Mouse (Mus musculus) spleen, adult 2 months (tissue): Measurements from ENCODE around the gene Rtl10. TPM values are rescaled to one million over a fixed set of nuclear protein-coding genes. Genes with fewer than 3 reads are reported as not detected.

Experiments
- DNase-seq, 2 experiments: peaks; one replicate each; pipeline versions ENCODE4 v3.0.0 to v3.0.0-alpha.2; 2012 to 2021; ENCODE audit warnings: low spot score in 2 of 2, low read depth in 1 of 2
- H3K27ac ChIP-seq: fragments of 200-500 bp; 2 replicates; pipeline ENCODE4 v1.5.1; 2012; ENCODE audit warnings: low read length, inconsistent platforms; ENCODE audit not compliant: insufficient read depth
- H3K27me3 ChIP-seq: fragments of 200-500 bp; 2 replicates; pipeline ENCODE4 v1.6.1; 2012; ENCODE audit warnings: mild to moderate bottlenecking, moderate library complexity, low read length, inconsistent platforms; ENCODE audit not compliant: control insufficient read depth, insufficient read depth
- H3K36me3 ChIP-seq: fragments of 200-500 bp; 2 replicates; pipeline ENCODE4 v1.6.1; 2012; ENCODE audit warnings: mild to moderate bottlenecking, low read length, inconsistent platforms; ENCODE audit not compliant: control insufficient read depth, insufficient read depth
- H3K4me1 ChIP-seq: fragments of 200-500 bp; 2 replicates; pipeline ENCODE4 v1.6.1; 2011; ENCODE audit warnings: inconsistent platforms; ENCODE audit not compliant: control insufficient read depth, insufficient read depth, insufficient read length
- H3K4me3 ChIP-seq: fragments of 200-500 bp; 2 replicates; pipeline ENCODE4 v1.5.1; 2011; ENCODE audit warnings: mild to moderate bottlenecking, inconsistent platforms; ENCODE audit not compliant: insufficient read depth, insufficient read length; ENCODE audit errors: extremely low read depth
- CTCF ChIP-seq: fragments of 200-500 bp; IDR thresholded peaks from 2 replicates; pipeline ENCODE4 v1.5.1; 2011; ENCODE audit warnings: mild to moderate bottlenecking, inconsistent platforms; ENCODE audit not compliant: insufficient read depth, insufficient read length, insufficient replicate concordance; ENCODE audit errors: extremely low read depth
- POLR2A ChIP-seq: fragments of 200-500 bp; IDR thresholded peaks from 2 replicates; pipeline ENCODE4 v1.6.1; 2011; ENCODE audit warnings: low read depth, low read length, inconsistent platforms
- WGBS: fragments of 180-500 bp; shearing (Covaris S2); methylation state at CpG from one replicate; pipeline ENCODE4 v1.1.7; 2018; 5-methylcytosine and 5-hydroxymethylcytosine counted together
- polyA plus RNA-seq: library from polyadenylated mRNA; depleted of rRNA; stranded (reverse); fragments of >200 nt; gene quantifications from 2 replicates; pipeline ENCODE4 v1.2.3, GENCODE M21; 2012

Gene Rtl10
- polyA plus RNA-seq, 1 experiment: 6.2 TPM

- H3K36me3 ChIP-seq: no peaks in the 10 kb centered on the region; the same call in 1 of the 2 replicates
- TF ChIP-seq CTCF (no peak), POLR2A (no peak)
- H3K4me1 ChIP-seq: no peaks in the 10 kb centered on the region
- H3K27me3 ChIP-seq: no peaks in the 10 kb centered on the region
- H3K27ac ChIP-seq: no peak overlapping the region
- 56% methylated on average over 1 of the region's 1 CpGs for WGBS
- DNase-seq: no peak
- no peak overlapping the region for H3K4me3 ChIP-seq
These were observed 7.8 kb upstream of the Rtl10 start for GRCm38 (mm10) chr16:18490894-18491293.

- DNase-seq: no peak
- Histone ChIP-seq H3K27me3 (no peaks in the 10 kb centered on the region), H3K4me3 (peak overlapping the region; percentile 93), H3K36me3 (peaks cover 2% of the 10 kb centered on the region; the same call in 1 of the 2 replicates), H3K27ac (peak overlapping the region; percentile 91), H3K4me1 (peaks cover 9% of the 10 kb centered on the region)
- TF ChIP-seq POLR2A (no peak), CTCF (no peak)
- WGBS: 5% methylated on average over 6 of the region's 6 CpGs
These were observed 711 bp upstream of the Rtl10 start for GRCm38 (mm10) chr16:18497865-18498515.

- TF ChIP-seq CTCF: no peak
- no peak for TF ChIP-seq POLR2A
- no peaks in the 10 kb centered on the region for H3K27me3 ChIP-seq
- DNase-seq: peak in 1 of 2 experiments; percentile 12
- H3K4me1 ChIP-seq: peaks cover 9% of the 10 kb centered on the region
- WGBS: 0% methylated on average over 24 of the region's 24 CpGs
- peaks cover 2% of the 10 kb centered on the region; the same call in 1 of the 2 replicates for H3K36me3 ChIP-seq
- H3K27ac ChIP-seq: no peak overlapping the region; the same call in 1 of the 2 replicates
- H3K4me3 ChIP-seq: peak overlapping the region; percentile 93
These were observed 295 bp downstream of the Rtl10 start for GRCm38 (mm10) chr16:18498996-18499395.

- Histone ChIP-seq H3K27ac (no peak overlapping the region), H3K36me3 (peaks cover 2% of the 10 kb centered on the region; the same call in 1 of the 2 replicates), H3K27me3 (no peaks in the 10 kb centered on the region), H3K4me3 (no peak overlapping the region), H3K4me1 (peaks cover 9% of the 10 kb centered on the region)
- WGBS: 82% methylated on average over 6 of the region's 6 CpGs
- no peak for DNase-seq
- no peak for TF ChIP-seq CTCF
- TF ChIP-seq POLR2A: no peak
These were observed 2.8 kb downstream of the Rtl10 start for GRCm38 (mm10) chr16:18501531-18501930.

GRCm38 (mm10) chr16:18503566-18504342 is 5.1 kb downstream of the Rtl10 start:
- H3K27ac ChIP-seq: no peak overlapping the region
- WGBS: 81% methylated on average over 14 of the region's 14 CpGs

GRCm38 (mm10) chr16:18506524-18507199 is 8.0 kb downstream of the Rtl10 start:
- H3K4me1 ChIP-seq: no peaks in the 10 kb centered on the region
- WGBS: 91% methylated on average over 3 of the region's 3 CpGs
- H3K27me3 ChIP-seq: no peaks in the 10 kb centered on the region
- TF ChIP-seq POLR2A (no peak), CTCF (no peak)
- no peak overlapping the region for H3K27ac ChIP-seq
- DNase-seq: no peak
- no peak overlapping the region for H3K4me3 ChIP-seq
- no peaks in the 10 kb centered on the region; the same call in 1 of the 2 replicates for H3K36me3 ChIP-seq

More at GRCm38 (mm10) chr16:18503566-18504342, 5.1 kb downstream of the Rtl10 start:
- TF ChIP-seq POLR2A (no peak), CTCF (no peak)
- peak in 1 of 2 experiments; percentile 5 for DNase-seq
- Histone ChIP-seq H3K4me1 (peaks cover 4% of the 10 kb centered on the region; the same call in 1 of the 2 replicates), H3K4me3 (no peak overlapping the region), H3K27me3 (no peaks in the 10 kb centered on the region), H3K36me3 (peaks cover 2% of the 10 kb centered on the region; the same call in 1 of the 2 replicates)
